Mouse (Mus musculus): ENCODE results near the gene Fstl1.

The Fstl1 gene

DNA sequence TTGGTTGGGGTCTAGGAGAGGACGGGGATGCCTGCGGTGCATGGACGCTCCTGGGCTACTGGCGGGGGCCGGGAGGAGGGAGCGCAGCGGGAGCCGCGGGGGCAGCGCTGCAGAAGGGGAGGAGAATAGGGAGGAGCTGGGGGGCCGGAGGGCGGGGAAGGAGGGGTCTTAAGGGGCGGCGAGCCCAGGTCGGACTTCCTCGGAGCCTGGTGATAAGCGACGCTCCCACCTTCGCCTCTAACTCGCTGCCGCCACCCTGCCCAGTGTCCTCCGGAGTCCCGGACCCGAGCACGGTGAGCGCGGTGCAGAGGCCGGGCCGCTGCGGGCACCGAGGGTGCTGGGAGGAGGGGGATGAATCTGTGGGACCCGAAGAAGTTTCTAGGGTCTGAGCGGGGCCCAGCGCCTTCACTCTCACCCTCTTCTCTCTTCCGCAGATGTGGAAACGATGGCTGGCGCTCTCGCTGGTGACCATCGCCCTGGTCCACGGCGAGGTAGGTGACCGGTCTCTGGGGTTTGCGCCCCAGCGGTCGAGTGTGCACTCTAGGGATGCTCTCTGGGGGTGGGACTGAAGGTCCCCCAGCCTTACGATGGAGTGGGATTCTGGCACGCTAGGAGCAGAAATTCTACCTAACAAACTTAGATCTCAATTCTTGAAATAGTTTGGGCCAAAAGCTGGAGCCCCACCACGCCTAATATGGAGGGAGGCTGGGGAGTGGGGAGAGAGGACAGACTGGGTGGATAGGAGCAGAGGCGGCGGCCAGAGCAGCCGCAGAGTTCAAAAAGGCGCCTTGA is at the start of gene Fstl1:
Gene Fstl1 (plus strand): TSS at position 14 of the 792 bp plus-strand sequence.
- DNase-seq (ENCODE audit: low read depth, low spot score): no peak

DNA sequence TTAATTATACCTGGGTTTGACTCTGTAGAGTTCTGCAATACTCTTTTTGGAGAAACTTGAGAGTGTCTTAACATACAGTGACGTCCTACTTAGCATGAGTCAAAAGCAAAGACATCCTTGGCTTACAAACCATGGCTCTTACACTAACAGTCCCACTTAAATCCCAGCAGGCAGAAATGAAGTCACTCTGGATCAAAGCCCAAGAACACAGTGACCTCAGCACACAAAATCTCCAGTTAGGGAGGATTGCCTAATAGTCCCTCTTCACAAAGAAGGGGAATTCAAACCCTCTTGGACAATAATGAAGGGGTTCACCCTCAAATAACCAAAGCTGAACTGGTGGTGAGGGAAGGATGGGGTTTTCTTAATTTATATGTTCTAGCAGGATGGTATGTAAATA is 48.0 kb upstream of the Fstl1 start:
- no peak for DNase-seq (ENCODE audit: low read depth, low spot score)

DNA sequence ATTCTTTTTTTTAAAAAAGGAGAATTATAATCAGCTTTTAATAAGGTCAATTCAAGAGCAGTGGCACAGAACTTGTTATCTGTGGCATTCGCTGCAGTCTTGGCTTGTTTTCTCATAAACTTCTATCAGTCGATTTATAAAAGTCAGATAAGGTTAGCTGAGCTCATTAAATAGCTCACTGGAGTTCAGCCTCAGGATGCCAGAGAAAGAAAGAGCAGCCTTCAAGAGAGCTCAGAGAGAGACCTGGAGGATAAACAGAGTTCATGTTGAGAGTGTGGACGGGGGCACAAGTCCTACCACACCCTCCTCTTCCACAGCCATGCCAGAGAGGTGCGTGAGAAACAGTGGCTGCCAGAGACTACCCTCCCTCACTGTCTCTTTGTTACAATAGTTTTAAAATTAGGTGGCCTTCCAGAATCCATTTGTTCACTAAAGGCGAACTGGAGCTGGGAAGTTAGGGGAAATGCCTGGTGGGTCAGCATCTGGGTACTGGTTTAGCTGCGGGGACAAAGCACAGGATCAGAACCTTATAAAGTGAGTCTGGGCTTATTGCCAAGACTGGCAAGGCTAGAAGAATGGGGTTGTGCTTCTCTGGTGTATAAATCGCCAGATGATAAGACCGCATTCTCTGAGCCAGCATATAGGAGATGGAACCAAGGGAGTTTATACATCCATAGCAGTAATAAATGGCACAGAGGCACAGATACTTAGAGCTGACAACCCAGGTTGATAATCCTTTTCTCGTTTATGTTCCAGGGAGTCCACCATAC is 47.1 kb upstream of the Fstl1 start:
- DNase-seq (ENCODE audit: low read depth, low spot score): no peak

DNA sequence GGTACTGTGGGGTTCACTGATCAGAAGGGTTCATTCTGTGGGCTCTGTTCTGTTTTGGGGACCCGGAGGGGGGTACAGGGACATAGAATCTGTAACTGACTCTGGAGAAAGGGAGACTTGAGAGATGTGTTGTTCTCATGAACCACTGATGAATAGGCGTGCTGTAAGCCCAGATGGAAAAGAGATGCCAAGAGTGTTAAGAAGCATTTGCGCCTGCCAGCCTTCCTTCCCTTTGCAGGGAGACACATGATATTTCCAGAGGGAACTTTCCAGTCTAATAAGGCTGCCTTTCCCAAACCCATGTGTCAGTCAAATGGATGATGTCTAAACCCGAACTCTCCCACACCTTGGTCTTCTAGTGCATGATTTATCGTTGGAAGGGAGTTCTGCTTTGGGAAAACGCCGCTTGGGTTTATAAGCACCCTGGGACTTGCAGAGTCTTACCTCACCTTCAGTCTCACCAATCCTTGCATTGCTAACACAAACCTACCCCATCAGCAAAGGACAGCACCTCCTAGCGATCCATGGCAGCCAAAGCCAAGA is 46.3 kb upstream of the Fstl1 start:
- DNase-seq (ENCODE audit: low read depth, low spot score): no peak

DNA sequence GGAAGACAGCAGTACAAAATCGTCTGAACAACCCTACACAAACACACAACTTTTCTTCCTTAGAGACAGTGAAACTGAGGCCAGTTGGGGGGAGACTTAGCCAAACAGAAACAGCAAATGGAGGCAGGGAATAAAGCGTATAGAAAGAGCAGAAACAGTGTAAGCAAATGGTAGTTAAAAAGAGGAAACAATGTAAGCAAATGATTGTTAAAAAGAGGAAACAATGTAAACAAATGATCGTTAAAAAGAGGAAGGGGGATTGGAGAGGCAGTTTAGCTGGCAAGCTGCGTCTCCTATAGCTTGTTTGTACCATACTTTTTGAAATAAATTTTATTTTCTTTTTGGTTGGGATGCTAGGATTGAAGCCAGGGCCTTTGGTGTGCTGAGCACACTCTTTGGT is 45.2 kb upstream of the Fstl1 start:
- DNase-seq (ENCODE audit: low read depth, low spot score): no peak

DNA sequence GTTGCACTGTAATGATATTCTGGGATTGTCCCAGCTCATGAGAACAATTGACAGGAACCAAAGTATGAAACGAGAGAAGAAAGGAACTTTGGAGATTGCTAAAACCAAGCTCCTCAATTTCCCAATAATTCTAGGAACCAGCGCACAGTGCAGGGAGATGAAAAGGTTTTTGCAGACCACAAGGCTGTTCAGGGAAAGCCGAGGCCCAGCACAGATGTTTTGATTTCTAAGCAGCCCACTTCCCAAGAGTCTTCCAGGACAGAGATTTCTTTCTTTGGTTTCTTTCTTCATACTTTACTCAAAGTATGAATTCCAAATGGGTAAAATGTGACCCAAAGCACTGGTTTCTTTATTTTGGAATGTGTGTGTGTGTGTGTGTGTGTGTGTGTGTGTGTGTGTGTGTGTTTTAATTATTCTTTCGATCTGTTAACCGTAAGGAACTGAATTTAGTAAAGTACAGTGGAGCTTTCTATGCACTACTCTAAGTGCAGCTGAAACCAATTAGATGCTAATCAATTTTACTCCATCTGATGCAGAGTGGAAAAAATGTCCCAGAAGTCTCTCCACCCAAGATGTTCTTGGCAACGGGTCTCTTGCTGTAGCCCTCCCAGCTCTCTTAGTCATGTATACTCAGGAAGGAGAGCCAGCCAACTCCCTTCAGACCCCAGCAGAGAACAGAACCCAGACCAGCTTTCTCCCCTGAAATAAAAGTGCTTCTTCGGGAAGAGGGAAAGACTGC is 44.5 kb upstream of the Fstl1 start:
- no peak for DNase-seq (ENCODE audit: low read depth, low spot score)

DNA sequence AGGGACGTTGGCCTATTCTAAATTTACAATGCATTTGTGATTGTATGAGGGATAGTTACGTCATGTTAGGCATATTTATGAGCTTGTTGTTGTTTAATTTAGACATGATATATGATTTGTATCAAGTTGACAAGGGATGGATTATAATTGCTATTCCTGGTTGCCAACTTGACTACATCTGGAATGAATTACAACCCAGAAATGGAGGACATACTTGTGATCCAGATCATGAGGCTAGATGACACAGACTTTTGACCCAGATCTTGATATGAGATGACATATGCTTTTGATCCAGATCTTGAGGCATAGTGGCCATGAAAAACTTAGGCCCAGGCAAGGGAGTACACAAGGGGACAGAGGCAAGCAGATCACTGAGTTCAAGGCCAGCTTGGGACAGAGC is 36.6 kb upstream of the Fstl1 start:
- no peak for DNase-seq (ENCODE audit: low read depth, low spot score)

DNA sequence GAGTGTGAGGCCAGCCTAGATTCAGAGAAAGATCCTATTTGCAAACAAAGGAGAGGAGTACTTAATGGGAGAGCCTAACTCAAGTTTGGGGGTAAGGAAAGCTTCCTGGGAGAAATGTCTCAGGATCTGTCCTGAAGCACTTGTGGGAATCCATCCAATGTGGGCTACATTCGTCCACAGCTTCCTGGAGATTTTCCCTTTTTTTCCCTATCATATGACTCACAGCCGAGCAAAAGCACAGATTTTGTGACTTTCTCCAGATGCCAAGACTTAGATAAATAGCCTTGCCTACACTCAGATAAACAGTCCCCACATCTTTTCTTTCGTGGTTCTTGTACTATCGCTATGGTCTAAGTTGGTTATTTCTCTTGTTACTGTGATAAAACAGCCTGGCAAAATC is 34.4 kb upstream of the Fstl1 start:
- DNase-seq (ENCODE audit: low read depth, low spot score): no peak

DNA sequence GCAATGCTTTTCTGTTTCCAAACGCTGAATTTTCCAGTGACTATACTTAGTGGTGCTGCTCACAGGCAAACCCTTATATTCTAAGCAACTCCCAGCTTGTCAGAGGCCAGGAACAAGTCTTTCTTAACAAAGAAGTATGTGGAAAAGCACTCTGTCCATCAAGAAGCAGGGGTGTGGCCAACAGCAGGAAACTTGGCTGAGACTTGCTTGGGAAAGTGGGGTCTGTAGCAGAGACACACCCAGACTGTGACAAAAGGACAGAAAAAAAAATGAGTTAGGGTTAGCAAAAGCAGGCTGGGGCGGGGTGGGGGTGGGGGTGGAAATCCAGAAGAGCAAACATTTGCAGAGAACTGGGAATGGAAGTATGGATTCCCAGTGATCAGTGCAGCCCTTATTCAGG is 23.8 kb upstream of the Fstl1 start:
- DNase-seq (ENCODE audit: low read depth, low spot score): no peak

DNA sequence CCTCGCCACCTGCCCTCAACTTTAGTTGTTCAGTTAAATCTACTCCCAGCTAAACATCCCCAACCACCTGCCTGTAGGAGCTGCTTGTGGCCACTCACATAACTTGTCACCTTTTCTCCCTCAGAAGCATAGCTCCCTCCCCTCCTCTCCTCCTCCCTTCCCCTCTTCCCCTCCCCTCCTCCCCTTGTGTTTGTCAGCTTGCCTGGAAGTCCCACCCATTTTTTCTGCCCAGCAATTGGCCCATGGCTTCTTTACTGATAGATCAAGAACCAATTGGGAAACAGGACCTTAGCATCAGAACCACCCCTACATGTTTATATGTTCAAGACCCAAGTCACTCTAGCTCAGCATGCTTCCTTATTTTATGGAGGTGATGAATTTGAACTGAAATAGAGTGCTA is 22.9 kb upstream of the Fstl1 start:
- no peak for DNase-seq (ENCODE audit: low read depth, low spot score)

DNA sequence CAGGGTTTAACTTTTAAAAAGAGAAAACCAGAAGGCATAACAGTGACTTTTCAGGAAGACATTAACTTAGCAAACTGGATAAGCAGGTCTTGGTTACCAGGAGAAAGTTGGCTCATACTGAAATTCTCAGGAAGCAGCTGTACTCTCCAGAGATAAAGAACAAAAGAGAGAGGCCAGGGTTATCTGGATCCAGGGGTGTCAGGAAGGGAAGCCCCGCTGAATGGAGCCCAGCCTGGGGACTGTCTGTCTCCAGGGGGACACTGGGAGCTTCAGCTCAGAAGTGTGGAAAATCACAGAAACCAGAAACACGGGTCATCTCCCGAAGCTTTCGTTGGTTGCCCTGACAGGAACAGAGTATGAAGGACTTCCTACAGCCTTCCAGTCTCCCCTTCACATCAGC is 22.2 kb upstream of the Fstl1 start:
- DNase-seq (ENCODE audit: low read depth, low spot score): no peak

DNA sequence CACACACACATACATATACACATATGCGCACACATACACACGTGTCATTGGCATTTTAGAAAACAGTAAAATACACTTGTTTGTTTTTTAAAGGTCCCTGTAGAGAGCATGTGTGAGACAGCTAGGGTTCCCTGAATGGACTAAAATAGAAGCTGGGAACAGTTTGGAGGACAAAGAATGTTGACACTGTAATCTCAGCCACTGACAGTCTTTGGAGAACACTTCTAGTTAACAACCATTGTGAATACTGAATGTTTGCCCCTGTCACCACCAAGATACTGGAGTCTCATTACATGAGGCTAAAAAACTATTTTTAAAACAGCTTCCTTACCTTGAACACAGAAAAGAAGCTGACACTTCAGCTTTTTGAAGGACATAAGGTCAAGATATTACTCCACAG is 19.4 kb upstream of the Fstl1 start:
- no peak for DNase-seq (ENCODE audit: low read depth, low spot score)

DNA sequence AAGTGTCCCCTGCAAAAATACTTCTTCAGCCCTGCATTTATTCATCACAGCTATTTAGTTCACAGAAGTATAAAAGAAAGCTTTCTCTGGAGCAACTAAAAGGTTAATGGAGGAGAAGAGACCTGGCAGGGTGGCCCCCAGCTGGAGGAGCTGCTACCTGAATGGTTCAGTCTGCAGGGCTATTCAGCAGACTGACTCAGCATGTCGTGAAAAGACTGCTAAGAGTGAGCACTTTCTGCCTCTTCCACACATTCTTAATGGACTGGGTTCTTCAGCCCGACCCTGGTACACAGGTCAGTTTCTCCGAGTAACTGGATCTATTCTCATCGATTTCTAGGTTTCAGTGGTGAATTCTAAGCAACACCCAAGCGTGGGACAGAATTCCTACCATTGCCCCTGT is 12.9 kb upstream of the Fstl1 start:
- DNase-seq (ENCODE audit: low read depth, low spot score): no peak

DNA sequence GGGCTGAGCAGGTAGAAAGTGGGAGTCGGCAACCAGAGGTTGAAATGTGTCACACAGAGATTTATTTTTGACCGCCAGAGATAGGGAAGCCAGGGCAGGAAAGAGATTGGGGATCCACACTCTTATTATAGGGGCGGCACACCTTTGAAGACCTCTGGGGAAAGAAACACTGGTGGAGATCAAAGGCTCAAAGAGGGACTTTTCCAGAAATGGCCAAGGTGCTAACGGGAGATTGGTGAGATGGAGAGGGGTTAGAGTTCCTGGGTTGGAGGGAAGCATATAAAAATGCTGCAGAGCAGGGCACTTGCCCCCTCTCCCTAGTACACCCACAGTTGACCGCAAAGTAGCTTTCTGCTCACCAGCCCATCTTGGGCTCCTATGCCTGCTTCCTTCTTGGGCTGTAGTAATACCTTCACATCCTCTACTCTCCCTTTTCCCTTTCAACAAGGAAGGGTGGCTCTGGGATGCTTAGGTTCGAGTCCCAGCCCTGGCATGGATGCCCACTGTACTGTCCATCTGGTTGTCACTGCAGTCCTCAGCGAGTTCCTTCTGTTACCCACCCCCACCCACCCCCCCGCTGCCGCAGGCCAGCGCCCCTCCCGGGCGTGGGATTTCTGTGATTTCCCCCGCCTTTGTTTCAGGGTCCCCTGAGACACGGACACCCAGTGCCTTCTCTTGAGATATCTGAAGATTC is 360 bp upstream of the Fstl1 start:
- DNase-seq (ENCODE audit: low read depth, low spot score): no peak

DNA sequence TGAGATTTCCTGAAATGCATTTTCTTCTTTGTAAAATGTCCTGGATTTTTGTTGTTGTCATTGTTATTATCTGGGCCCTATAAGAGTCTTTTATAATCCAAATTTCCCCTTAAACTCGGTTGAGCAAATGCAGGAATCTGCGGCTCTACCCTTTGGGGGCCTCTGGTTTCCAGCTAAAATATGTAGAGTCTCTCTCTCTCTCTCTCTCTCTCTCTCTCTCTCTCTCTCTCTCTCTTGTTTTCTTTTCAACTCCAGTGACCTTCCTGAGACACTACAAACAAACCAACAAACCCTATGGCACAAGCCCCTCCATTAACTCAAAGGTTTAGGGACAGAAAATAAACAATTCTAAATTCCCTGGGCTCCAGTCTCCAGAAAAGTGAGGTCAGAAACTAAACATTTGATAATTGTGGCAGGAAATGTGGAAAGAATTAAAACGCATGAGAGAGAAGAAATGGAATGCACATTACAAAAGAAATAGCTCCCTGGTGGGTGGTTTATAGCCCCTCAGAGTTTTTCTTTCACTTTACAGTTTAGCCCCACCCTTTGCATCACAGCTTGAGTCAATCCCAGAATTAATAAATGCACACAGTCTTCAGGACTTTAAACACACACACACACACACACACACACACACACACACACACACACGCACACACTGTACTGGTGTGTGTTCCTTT is 1.3 kb downstream of the Fstl1 start:
- DNase-seq (ENCODE audit: low read depth, low spot score): no peak

DNA sequence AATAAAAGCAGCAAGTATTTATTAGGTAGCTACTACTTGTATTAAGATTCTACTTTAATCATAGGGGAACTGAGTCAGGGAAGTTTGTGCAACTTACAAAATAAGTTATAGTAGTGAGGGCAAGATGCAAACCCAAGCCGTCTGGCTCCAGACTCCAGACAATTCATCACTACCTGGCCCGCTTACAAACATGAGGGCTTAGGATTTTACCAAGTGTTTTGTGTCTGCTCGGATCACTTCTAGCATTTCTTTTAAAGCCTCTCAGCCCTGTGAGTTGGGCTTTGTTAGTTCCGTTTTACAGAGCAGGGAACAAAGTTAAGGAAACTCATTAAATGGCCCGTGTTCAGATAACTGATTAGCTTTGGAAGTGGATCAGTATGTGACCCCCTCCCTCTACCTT is 1.9 kb downstream of the Fstl1 start:
- DNase-seq (ENCODE audit: low read depth, low spot score): no peak

DNA sequence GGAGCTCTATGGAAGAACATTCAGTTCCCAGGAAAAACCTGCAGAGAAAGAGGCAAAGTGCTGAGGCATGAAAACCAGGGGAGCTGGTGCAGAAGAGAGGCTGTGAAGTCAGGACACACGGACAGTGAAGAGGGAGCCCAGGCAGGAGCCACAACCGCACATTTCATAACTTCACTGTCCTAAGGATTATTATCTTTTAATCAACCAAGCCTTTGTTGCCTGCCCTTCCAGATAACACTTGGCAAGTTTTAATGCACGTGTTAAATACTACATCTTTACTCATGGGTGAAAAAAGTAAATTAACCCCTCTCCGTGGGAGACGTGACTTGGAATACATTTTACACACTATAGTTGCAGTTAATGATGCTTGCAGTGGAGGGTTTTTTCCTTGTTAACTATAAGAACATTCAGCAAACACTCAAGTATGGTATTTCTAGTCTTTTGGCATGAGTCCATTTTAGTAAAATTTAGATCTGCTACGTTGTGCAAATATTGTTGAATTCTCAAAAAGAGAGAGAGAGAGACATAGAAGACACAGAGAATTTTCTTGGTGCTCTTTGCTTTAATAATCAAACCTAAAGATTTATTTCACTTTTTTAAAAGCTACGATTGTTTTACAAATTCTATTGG is 3.1 kb downstream of the Fstl1 start:
- no peak for DNase-seq (ENCODE audit: low read depth, low spot score)

DNA sequence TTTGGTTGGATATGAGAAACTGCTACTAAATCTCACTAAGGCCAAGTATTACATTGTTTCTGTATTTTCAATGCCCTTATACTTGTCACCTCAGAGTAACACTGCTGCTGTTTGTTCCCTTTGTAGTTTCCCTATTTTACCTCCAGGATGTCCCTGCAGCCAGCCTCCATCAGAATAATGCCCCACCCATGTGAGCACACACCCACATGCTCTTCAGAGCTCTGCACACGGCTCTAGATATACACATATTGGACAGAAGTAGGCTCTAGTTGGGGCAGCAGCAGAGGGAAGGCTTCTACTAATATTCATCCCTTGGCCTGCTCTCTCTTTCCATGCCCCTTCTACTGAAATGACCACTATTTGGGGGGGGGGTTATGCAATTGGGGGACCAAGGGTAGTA is 3.7 kb downstream of the Fstl1 start:
- DNase-seq (ENCODE audit: low read depth, low spot score): no peak

DNA sequence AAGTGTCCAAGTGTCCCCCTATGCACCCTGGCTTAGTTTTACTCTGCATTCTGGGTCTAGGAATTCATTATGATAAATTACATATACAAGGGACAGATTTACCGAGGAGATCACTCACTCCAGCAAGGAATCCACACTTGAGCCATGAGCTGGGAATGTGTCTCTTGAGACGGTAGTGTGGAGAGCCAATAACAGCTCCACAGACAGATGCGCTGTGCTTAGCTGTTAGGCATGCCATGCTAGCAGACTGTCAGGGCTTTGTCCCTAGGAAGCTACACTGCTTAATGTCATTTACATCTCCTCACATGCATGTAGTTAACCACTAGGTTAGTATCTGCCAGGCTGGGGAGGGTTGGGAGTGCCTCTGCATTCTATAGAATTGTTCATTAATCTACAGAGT is 4.2 kb downstream of the Fstl1 start:
- no peak for DNase-seq (ENCODE audit: low read depth, low spot score)

DNA sequence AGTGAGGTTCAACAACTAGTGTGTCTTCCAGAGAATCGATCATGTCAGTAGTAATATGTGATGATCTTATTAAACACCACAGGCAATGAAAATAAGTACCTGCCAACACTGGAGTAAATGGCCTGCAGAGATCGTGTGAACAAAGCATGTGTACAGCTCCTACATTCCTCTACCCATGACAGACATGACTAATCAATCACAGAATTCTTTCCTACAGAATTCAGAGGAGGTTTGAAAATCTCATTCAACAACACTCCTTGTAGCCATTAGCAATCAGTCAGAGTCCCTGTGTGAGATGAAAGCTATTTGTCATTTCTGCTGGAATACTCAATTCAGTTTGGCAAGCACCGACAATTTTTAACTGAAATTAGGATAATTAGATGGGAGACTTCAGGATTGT is 7.9 kb downstream of the Fstl1 start:
- DNase-seq (ENCODE audit: low read depth, low spot score): no peak
